Mouse (Mus musculus): ENCODE results near the gene Slc15a5.
A peak's percentile ranks its signal among the peaks of the same experiment; 100 is the strongest.

Slc15a5 gene

GRCm38 (mm10) chr6:137976021-137976420, 103.7 kb downstream of the Slc15a5 start:
- no peak for DNase-seq (ENCODE audit: extremely low read depth, low read depth, low spot score)

- DNase-seq (ENCODE audit: extremely low read depth, low read depth, low spot score), result no peak
These were observed 116.0 kb downstream of the Slc15a5 start for GRCm38 (mm10) chr6:137963703-137964102.

DNA sequence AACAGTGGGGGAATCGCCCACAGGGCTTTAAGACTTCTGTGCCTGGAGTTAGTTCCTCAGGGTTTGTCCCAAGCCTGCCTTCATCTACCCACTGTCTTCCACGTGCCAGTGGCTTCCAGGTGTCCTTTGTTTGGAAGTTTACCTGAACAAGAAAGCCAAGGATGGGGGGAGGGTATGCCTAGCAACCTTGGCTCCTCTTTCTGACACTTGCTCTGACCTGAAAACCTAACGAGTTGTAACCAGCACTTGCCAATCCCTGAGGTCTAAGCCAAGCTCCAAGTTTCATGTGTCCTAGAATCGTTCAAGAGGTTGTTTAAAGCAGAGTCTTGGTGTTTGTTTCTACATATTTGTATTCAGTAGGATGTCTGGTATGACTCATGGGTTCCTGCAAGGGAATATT, 116.9 kb downstream of the Slc15a5 start:
- DNase-seq (ENCODE audit: extremely low read depth, low read depth, low spot score), result peak; percentile 55

DNA sequence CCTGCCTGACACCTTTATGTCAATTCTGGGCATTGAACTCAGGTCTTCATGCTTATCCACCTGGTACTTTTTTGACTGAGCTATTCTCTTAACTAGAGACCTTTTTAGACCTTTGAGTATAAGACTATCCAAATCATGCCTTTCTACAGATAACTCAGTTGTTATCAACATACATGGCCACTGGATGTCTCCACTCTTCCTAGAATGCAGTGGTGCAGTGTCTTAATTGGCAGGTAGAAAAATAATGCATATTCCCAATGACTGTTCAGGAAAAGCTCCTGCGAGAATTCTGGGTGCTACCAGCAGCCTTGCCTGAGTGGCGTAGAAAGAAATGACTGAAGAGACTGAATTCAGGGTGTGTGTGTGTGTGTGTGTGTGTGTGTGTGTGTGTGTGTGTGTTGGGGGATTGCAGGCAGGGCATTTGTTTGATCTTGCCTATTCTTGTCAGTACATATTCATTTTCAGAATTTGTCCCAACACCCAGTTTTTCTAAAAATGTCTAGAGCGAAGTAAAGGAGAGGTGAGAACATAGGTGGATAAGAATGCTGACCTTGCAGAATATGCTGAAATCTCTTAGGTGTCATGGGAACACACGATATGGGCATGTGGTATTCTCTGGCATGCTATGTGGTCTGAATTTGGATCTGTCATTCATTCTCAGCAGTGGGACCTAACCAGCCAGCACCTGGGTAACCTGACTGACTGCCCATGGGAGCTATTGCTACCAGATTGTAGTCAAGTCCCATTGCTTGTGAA, 119.5 kb downstream of the Slc15a5 start:
- no peak for DNase-seq (ENCODE audit: extremely low read depth, low read depth, low spot score)

DNA sequence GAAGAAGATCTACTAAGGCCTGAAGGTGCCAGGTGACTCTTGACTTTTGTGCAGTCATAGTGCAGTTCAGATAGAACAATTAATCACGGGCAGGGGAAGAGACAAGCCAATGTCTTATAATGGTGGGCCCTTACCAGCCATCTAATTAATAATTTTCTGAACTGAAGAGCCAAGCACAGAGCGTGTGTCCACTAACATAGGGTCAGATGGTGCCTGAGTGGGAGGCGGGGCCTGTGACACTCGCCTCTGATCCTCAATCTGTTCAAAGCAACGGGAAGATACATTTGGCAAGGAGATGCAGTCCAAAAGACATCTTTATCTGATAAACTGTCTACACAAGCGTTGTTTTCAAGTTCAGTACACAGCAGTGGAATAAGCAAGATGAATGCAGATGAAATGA, 122.1 kb downstream of the Slc15a5 start:
- no peak for DNase-seq (ENCODE audit: extremely low read depth, low read depth, low spot score)

DNA sequence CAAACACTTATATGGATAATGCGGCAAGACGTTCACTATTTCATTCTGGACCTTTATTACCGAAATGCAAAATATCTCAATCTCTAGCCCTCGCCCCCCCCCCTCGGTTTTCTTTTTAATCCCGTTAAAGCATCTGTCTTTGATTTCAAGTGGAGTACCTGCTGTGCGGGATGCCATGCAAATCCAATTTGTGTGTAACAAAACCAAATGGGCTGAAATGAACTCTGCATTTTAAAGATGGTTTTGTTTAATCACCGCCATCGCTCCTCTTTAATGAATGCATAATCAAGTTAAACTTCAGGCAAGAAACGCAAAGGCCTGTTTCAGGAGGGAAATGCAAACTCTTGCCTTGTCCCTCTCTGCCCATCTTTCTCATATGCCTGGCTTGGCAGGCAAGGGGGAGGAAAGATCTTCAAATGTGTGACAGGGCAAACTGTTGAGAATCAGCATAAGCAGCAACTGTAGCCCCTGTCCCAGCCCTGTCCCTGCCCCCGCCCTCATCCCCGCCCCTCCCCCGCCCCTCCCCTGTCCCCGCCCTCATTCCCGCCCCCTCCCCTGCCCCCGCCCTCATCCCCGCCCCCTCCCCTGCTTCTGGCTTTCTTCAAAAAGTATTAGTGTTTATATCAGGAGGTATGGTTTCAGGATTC, 122.8 kb downstream of the Slc15a5 start:
- no peak for DNase-seq (ENCODE audit: extremely low read depth, low read depth, low spot score)

DNA sequence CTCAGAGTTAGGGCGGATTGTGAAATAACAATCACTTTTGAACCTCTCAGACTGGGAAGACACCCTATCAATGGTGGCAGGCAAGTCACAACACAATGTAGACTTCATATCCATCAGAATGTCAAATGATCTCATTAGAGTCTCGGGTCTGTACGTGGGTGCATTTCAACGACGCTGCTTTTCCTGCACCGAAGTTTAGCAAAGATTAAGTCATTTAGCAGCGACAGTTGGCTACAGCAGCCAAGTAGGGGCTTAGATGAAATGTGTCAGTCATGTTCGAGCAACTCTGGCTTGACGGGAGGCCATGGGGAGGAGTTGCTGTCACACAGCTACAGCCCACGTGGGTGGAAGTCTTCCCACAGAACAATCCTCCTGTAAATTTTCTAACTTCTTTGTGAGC, 133.2 kb downstream of the Slc15a5 start:
- no peak for DNase-seq (ENCODE audit: extremely low read depth, low read depth, low spot score)

DNA sequence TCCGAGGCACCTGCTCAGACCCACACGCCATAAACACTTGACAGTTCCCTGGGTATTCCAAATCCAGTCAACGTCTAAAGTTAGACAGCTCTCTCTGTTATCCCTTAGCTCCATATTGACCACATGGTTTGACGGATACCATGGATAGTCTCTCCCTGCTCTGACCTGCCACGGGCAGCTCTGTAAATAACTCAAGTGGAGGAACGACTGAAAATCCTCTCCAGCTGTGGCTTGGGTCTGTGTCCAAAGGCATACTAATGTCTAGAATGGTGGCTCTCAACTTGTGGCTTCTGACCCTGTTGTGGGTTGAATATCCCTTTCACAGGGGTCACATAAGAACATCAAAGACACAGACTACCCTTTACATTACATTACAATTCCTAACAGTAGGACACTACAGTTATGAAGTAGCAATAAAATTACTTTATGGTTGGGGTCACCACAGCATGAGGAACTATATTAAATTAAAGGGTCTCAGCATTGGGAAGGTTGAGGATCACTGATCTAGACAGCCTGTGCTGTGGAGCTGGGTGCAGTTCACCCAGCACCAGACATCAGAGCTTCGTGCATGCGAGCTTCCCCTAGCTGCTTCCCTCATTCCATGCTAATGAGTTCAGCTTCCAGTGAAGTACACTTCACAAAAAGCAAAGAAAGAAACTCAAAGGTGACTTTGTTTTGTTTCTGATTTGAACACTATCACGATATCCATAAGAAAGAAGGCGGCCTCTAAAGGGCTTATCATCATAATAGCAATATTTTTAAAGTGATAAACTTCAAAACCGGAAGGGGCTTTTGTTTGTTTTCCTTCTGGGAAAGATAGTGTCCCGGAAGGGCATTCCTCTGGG, 139.1 kb downstream of the Slc15a5 start:
- DNase-seq (ENCODE audit: extremely low read depth, low read depth, low spot score), result no peak

DNA sequence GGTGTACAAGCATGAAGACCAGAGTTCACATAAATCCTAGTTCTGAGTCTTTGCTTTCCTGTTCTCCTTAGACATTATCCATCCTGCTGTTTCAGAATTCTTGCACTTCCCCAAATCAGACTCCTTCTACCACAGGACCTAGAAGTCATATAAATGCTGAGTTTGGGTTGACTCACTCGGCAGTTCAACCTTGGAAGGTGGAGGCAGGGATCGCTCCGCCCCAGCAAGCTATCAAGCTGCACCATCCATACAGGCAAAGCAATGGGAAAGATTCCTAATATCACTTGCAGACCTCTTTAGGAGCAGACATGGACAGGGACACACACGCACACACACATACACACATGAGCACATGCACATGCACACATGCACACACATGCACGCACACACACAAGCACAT, 142.2 kb downstream of the Slc15a5 start:
- no peak for DNase-seq (ENCODE audit: extremely low read depth, low read depth, low spot score)

GRCm38 (mm10) chr6:137936268-137936667, 143.4 kb downstream of the Slc15a5 start:
- DNase-seq (ENCODE audit: extremely low read depth, low read depth, low spot score), result no peak

GRCm38 (mm10) chr6:137935857-137936256, 143.9 kb downstream of the Slc15a5 start:
- DNase-seq (ENCODE audit: extremely low read depth, low read depth, low spot score), result no peak

DNA sequence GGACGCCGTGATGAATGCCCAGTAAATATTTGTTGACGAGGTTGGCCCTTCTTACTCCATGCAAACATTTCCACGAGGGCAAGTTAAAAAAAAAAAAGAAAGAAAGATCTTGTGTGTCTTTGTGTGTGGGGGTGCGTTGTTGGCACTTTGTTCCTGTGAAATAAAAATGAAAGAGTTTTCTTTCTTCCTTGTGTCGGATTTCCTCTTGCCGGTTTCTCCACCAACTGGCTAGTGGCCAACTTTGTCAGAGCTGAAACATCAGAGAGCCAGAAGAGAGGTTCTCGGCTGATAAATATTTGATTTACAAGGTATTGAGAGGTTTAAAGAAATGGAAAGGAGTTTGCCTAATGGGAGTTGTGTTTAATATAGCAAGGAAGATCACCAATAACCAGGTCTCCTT, 144.4 kb downstream of the Slc15a5 start:
- no peak for DNase-seq (ENCODE audit: extremely low read depth, low read depth, low spot score)

DNA sequence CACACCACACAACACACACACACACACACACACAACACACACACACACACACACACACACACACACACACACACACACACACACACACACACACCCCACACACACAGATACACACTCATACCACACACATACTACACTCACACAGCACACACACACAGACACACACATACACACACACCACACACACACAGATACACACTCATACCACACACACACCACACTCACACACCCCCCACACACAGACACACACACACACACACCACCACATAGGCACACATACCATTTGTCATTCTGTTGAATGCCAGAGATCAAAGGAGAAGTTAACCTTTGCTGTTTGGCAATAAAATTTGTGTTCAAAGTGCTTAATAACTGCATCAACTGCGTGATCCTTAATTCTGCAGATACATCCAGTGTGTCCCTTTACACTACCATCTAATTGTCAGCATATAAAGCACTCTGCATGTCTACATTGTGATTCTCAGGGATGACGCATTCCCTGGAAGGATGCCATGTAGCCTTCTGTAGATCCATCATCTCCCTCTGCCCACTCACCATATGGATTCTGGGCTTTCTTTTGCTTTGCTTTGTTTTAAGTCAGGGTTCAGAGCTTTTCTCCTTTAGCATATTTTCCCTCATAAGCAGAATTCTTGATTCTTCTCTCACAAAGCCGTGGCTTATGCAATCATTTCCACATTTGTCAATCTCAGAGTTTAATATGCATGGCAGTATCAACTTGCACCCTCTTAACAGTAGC, 145.0 kb downstream of the Slc15a5 start:
- DNase-seq (ENCODE audit: extremely low read depth, low read depth, low spot score), result no peak

Measured in fat pad, adult 2 months (tissue).